Mouse (Mus musculus): Measurements from ENCODE around the gene BC025920.

DNA sequence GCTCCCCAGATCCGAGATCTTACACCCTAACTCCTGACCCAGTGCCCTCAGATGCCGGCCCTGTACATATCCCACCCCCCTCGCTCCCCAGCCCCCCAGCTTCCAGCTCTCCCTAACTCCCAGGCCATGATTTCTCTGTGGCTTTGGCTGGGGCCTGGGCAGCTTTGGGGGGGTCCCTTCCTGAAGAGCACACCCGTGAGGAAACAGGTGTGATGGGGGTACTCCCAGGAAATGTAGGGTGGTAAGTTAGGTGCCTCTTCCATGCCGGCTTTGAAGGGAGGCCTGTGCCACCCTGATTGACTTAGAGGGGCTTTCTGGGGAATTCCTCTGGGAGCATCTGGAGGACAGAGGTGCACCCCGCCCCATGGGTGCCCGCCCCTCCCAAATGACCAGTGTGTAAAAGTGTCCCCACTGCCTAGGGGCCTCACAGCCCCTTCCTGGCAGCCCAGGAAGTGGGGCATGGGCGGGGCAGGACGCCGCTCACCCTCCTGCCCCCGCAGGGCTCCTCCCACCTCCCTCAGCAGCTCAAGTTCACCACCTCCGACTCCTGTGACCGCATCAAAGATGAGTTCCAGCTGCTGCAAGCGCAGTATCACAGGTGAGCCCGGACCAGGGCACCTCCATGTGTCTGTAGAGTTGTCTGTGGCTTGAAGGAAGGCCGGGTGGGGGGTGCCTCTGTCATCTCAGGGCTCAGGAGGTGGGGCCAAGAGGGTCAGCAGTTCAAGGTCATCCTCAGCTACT, 45.2 kb upstream of the BC025920 start:
- no peak for TF ChIP-seq MYOG (IDR thresholded peaks at IDR 0.05; ENCODE audit: control insufficient read depth, extremely low read depth, insufficient read length)
- no peak for TF ChIP-seq CTCF (IDR thresholded peaks at IDR 0.05; ENCODE audit: control insufficient read depth, insufficient read depth, insufficient read length)
- TF ChIP-seq MAX (IDR thresholded peaks at IDR 0.05) = no peak
- TF ChIP-seq USF1 (IDR thresholded peaks at IDR 0.05; ENCODE audit: low read depth) = no peak
